Mouse (Mus musculus) bone marrow macrophage, adult 2 months (primary cell): ENCODE measurements around the gene Tbc1d10c. TPM values are rescaled to one million over a fixed set of nuclear protein-coding genes. Genes with fewer than 3 reads are reported as not detected.

Source experiments
- H3K27ac ChIP-seq: 2 replicates; pipeline ENCODE4 v1.5.1; 2012; ENCODE audit warnings: low read depth, low read length; ENCODE audit not compliant: insufficient read depth
- H3K4me1 ChIP-seq: 2 replicates; pipeline ENCODE4 v1.6.1; 2012; ENCODE audit warnings: low read length; ENCODE audit not compliant: control insufficient read depth, insufficient read depth
- H3K4me3 ChIP-seq: 2 replicates; pipeline ENCODE4 v1.5.1; 2012; ENCODE audit warnings: mild to moderate bottlenecking, low read length, moderate library complexity; ENCODE audit not compliant: insufficient read depth
- CTCF ChIP-seq: IDR thresholded peaks from 2 replicates; pipeline ENCODE4 v1.5.1; 2012; ENCODE audit warnings: low read depth, mild to moderate bottlenecking, low read length, moderate library complexity
- POLR2A ChIP-seq: IDR thresholded peaks from 2 replicates; pipeline ENCODE4 v1.6.1; 2012; ENCODE audit warnings: mild to moderate bottlenecking, low read depth, low read length, borderline replicate concordance
- polyA plus RNA-seq: library from polyadenylated mRNA; stranded (reverse); fragments of >200 nt; gene quantifications from 2 replicates; pipeline ENCODE4 v1.2.4, GENCODE M21; 2012; ENCODE audit not compliant: missing spikeins, insufficient read depth, insufficient read length

Tbc1d10c gene
- polyA plus RNA-seq, 1 experiment: 0.83 TPM

DNA sequence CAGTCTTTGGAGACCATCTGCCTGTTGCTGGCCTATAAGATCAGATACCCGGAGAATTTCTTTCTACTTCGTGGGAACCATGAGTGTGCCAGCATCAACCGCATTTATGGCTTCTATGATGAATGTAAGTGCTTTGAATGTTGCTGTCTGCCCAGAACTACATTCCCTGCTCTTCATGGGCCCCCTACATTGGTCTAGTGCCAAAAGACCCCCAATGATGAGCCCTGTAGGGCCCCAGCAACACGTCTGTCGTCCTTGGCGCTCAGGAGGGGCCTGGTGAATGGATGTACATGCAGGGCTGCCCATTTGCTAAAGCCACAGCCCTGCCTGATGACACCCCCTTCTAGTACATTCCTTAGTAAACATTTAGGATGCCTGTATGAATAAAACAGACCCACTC lies 2.0 kb upstream of the Tbc1d10c start:
- Histone ChIP-seq H3K4me1 (peaks cover 21% of the 10 kb centered on the region), H3K27ac (no peak overlapping the region)

GRCm38 (mm10) chr19:4192251-4192985 lies 1.3 kb upstream of the Tbc1d10c start:
- Histone ChIP-seq H3K4me3 (peak overlapping the region; percentile 96), H3K27ac (peak overlapping the region; percentile 67), H3K4me1 (peaks cover 21% of the 10 kb centered on the region)
- TF ChIP-seq POLR2A: no peak
- TF ChIP-seq CTCF: no peak

More for the DNA sequence above, 2.0 kb upstream of the Tbc1d10c start:
- TF ChIP-seq CTCF (no peak), POLR2A (no peak)
- peak overlapping the region; percentile 96 for H3K4me3 ChIP-seq

- TF ChIP-seq CTCF: no peak
- peak; percentile 87; the same call in 1 of the 2 replicates for TF ChIP-seq POLR2A
- H3K4me1 ChIP-seq: peaks cover 21% of the 10 kb centered on the region
- peak within 1 kb of the TSS; percentile 96 for H3K4me3 ChIP-seq
- peak within 1 kb of the TSS; percentile 82 for H3K27ac ChIP-seq
These were observed 605 bp upstream of the Tbc1d10c start, which contains the start of gene Ppp1ca for GRCm38 (mm10) chr19:4191528-4192250. Ppp1ca (plus strand) TSS chr19:4192065.

DNA sequence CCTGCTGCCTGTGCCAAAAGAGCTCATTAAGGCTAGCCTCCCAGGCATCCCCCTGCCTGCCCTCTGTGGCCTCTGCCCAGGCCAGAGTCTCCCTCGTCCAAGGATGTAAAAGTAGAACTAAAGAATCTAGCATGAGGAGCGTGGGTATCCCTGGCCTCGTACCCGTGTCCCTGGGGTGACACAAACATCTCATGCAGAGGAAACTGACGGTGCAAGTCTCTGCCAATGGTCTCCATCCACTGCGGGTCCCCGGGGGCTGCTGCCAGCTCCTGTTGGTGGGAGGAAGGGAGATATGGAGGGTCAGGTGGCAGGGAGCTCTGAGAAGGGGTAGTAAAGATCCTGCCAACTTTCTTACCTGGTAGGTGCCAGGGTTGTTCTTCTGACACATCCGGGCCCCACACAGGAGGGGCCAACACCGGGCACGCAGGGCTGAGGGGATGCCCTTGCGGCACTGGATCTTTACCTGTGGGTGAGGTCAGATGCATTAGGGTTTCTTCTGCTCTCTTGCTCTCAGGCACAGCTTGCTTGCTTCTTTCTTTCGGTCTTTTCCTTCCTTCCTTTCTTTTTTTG lies 1.9 kb downstream of the Tbc1d10c start:
- Histone ChIP-seq H3K27ac (no peak overlapping the region), H3K4me3 (no peak overlapping the region), H3K4me1 (peaks cover 19% of the 10 kb centered on the region)
- TF ChIP-seq CTCF (no peak), POLR2A (no peak)

DNA sequence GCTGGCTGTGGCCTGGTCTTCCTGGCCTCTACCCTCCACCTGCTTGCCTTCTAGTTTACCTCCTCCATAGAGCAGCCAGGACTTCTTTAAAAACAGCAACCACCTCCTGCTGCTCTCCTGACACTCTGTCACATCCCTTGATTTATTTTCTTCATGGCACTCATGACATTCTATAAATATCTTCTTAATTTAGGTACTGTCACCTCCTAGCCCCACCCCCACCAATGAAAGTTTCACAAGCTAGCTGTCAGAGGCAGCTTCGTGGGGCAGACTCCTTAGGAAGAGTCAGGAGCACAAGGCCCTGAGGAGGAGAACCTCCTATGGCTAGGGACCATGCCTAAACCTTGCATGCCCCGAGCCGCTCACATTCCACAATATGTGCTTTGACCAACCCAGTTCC lies 3.8 kb downstream of the Tbc1d10c start:
- no peak for TF ChIP-seq CTCF
- no peak for TF ChIP-seq POLR2A
- Histone ChIP-seq H3K4me1 (peaks cover 8% of the 10 kb centered on the region), H3K27ac (no peak overlapping the region), H3K4me3 (no peak overlapping the region)

DNA sequence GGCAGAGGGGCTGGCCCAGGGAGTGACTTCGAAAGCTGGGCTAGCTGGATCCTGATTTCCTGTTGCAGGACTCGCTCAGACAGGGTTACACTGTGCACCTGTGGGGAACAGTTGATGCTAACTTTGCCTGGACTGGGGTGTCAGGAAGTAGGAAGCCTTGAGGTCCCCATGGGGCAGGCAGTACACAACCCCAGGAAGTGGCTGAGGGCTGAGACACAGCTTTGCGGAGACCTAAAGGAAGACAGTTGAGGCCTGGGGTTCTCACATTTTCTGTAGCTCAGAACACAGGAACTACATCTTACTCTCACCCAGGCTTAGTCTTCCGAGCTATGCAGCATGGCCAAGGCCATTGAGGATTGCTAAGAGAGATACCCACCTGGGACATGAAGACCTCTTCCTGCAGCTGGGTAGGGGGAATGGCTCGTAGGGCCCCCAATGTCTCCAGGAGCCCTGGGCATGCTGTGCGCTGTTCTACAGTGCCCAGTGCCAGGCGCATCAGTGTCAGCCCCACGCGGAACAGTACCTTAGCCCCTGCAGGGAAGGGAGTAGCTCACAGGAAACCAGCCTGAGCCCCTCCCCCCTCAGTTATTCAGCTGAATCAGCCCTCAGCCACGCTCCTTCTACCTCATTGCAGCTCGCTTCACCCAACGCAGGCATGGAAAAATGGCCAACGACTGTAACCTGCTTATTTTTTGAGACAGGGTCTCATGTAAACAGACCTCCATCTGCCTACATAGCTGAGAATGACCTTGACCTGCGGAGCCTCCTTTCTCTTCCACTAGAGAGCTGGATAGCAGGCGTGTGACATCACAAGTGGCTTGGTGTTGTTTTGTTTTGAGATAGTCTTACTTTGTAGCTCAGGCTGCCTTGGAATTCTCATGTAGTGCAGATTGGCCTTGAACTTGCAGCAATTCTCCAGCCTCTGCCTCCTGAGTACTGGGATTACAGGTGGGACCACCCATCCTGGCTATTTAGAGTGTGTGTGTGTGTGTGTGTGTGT lies 5.8 kb downstream of the Tbc1d10c start:
- no peak for TF ChIP-seq CTCF
- TF ChIP-seq POLR2A: no peak
- Histone ChIP-seq H3K4me3 (no peak overlapping the region), H3K27ac (no peak overlapping the region), H3K4me1 (peaks cover 6% of the 10 kb centered on the region)

DNA sequence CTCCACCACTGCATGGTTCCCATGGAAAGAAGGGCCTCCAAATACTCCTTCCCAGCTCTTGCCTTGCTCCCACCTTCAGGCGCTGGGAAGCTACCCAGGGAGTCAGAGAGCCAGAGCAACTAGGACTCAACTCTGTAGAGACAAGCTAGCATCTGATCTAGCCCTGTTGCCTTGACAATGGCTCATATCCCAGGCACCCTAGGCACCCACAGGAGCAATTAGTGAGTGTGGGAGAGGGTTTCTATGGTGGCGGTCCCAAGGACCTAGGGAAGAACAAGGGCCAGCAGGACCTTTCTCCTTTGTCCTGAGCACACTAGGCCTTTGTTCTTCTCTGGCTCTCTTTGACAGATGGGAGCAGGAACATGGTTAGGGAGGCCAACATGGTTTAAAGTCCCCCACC lies 7.4 kb downstream of the Tbc1d10c start:
- Histone ChIP-seq H3K27ac (no peak overlapping the region), H3K4me1 (peaks cover 6% of the 10 kb centered on the region), H3K4me3 (no peak overlapping the region)
- TF ChIP-seq POLR2A (no peak), CTCF (no peak)

DNA sequence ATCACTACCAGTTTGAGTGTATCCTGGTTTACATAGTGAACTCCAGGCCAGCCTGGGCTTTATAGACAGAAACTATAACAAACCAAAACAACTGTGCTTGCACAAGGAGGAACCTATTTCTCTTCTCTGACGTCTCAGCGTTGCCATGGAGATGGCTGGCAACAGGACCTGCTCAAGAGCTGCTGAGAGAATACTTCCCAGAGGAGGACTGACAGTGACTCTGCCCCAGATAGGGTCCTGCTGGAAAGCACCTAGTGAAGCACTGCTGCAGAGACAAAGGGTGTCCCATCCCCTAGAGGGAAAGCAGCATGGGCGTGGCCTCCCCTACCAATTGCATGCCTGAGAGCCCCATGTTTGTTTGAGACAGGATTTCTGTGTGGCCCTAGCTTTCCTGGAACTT lies 9.2 kb downstream of the Tbc1d10c start:
- TF ChIP-seq POLR2A (no peak), CTCF (no peak)
- Histone ChIP-seq H3K4me3 (no peak overlapping the region), H3K27ac (no peak overlapping the region), H3K4me1 (peaks cover 6% of the 10 kb centered on the region)

DNA sequence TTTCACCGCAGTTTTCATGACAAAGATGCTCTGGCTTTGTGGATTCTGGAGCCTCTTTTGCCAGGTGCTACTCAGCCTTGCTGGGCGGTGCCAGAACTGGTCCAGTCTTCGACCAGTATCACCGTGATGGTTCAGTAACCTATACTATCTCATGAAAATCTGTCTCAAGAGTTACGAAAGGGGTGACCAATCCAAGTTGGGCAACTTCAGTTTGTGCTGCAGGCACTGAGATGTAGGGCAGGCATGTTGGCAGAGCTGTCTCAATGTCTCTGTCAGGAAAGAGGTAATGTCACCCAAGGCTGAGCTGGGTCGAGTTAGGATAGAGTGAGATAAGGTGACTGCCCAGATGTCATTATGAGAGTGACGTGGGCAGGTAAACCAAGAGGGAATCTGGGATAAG lies 10.7 kb downstream of the Tbc1d10c start:
- H3K4me3 ChIP-seq: no peak overlapping the region
- no peak overlapping the region for H3K27ac ChIP-seq
- H3K4me1 ChIP-seq: peaks cover 6% of the 10 kb centered on the region
- TF ChIP-seq POLR2A (no peak), CTCF (no peak)
